Mouse (Mus musculus) bone marrow, adult 2 months (tissue): ENCODE results near the gene Cttn.

Source experiments
- CTCF ChIP-seq: fragments of 200-500 bp; IDR thresholded peaks from 2 replicates; pipeline ENCODE4 v1.5.1; 2011; ENCODE audit warnings: low read length, control low read depth; ENCODE audit not compliant: control insufficient read depth, insufficient read depth
- POLR2A ChIP-seq: fragments of 200-500 bp; IDR thresholded peaks from 2 replicates; pipeline ENCODE4 v1.6.1; 2011; ENCODE audit warnings: low read depth, mild to moderate bottlenecking, control low read depth, low read length, borderline replicate concordance; ENCODE audit not compliant: control insufficient read depth

- no peak for TF ChIP-seq CTCF
- no peak for TF ChIP-seq POLR2A
Observed at GRCm38 (mm10) chr7:144468741-144469140, 2.1 kb downstream of the Cttn start.
